Mouse (Mus musculus): ENCODE data around the gene Pmpcb.

The Pmpcb gene

GRCm38 (mm10) chr5:21732177-21732911, 4.6 kb upstream of the Pmpcb start:
- in situ Hi-C loops (cut with MseI, MboI): loop anchor here (5.0 to 10.0 kb wide), 2 partner anchors 65 to 68 kb away; no protein-coding TSS in a partner anchor

- in situ Hi-C loops (cut with MseI, MboI): loop anchor here (5.0 to 10.0 kb wide), 2 partner anchors 66 to 68 kb away; no protein-coding TSS in a partner anchor
Measured at GRCm38 (mm10) chr5:21732930-21733329, 4.0 kb upstream of the Pmpcb start.

GRCm38 (mm10) chr5:21735100-21735499, 1.8 kb upstream of the Pmpcb start:
- in situ Hi-C loops (cut with MseI, MboI): loop anchor here in 1 of 2 experiments (10.0 kb wide), 1 partner anchor 70 kb away; no protein-coding TSS in a partner anchor

GRCm38 (mm10) chr5:21735584-21735983, 1.4 kb upstream of the Pmpcb start:
- in situ Hi-C loops (cut with MseI, MboI): loop anchor here in 1 of 2 experiments (10.0 kb wide), 1 partner anchor 71 kb away; no protein-coding TSS in a partner anchor

GRCm38 (mm10) chr5:21736046-21736445, 895 bp upstream of the Pmpcb start:
- in situ Hi-C loops (cut with MseI, MboI): loop anchor here in 1 of 2 experiments (10.0 kb wide), 1 partner anchor 71 kb away; no protein-coding TSS in a partner anchor

GRCm38 (mm10) chr5:21737620-21738019, 679 bp downstream of the Pmpcb start:
- in situ Hi-C loops (cut with MseI, MboI): loop anchor here in 1 of 2 experiments (10.0 kb wide), 1 partner anchor 73 kb away; no protein-coding TSS in a partner anchor

- in situ Hi-C loops (cut with MseI, MboI): loop anchor here in 1 of 2 experiments (10.0 kb wide), 1 partner anchor 74 kb away; no protein-coding TSS in a partner anchor
Measured at GRCm38 (mm10) chr5:21739120-21739519, 2.2 kb downstream of the Pmpcb start.

GRCm38 (mm10) chr5:21739881-21740280, 2.9 kb downstream of the Pmpcb start:
- in situ Hi-C loops (cut with MseI, MboI): loop anchor here in 1 of 2 experiments (10.0 kb wide), 1 partner anchor 75 kb away; no protein-coding TSS in a partner anchor

GRCm38 (mm10) chr5:21743606-21744005, 6.7 kb downstream of the Pmpcb start:
- in situ Hi-C loops (cut with MseI, MboI): no loop called here

- in situ Hi-C loops (cut with MseI, MboI): no loop called here
Measured at GRCm38 (mm10) chr5:21744651-21745050, 7.7 kb downstream of the Pmpcb start.

GRCm38 (mm10) chr5:21745966-21746365, 9.0 kb downstream of the Pmpcb start:
- in situ Hi-C loops (cut with MseI, MboI): no loop called here

GRCm38 (mm10) chr5:21768506-21768905, 31.6 kb downstream of the Pmpcb start:
- in situ Hi-C loops (cut with MseI, MboI): no loop called here

- in situ Hi-C loops (cut with MseI, MboI): no loop called here
Measured at GRCm38 (mm10) chr5:21769841-21770240, 32.9 kb downstream of the Pmpcb start.

GRCm38 (mm10) chr5:21776491-21776890, 39.5 kb downstream of the Pmpcb start:
- in situ Hi-C loops (cut with MseI, MboI): no loop called here

GRCm38 (mm10) chr5:21784161-21785052, 47.5 kb downstream of the Pmpcb start:
- in situ Hi-C loops (cut with MseI, MboI): no loop called here

GRCm38 (mm10) chr5:21785053-21785452, 48.1 kb downstream of the Pmpcb start, which contains the start of the genes Dnajc2 and Psmc2:
Gene Dnajc2, minus strand, starts transcription at chr5:21785251.
Gene Psmc2, plus strand, starts transcription at chr5:21785283.
- in situ Hi-C loops (cut with MseI, MboI): no loop called here

GRCm38 (mm10) chr5:21785776-21786175, 48.8 kb downstream of the Pmpcb start:
- in situ Hi-C loops (cut with MseI, MboI): no loop called here

- in situ Hi-C loops (cut with MseI, MboI): no loop called here
Measured at GRCm38 (mm10) chr5:21786258-21787185, 49.6 kb downstream of the Pmpcb start.

- in situ Hi-C loops (cut with MseI, MboI): no loop called here
Measured at GRCm38 (mm10) chr5:21787186-21788105, 50.5 kb downstream of the Pmpcb start.

- in situ Hi-C loops (cut with MseI, MboI): no loop called here
Measured at GRCm38 (mm10) chr5:21789061-21789460, 52.1 kb downstream of the Pmpcb start.
